Mouse (Mus musculus): ENCODE results near the gene Tusc2. TPM values are rescaled to one million over a fixed set of nuclear protein-coding genes. Genes with fewer than 3 reads are reported as not detected.

The Tusc2 gene
- polyA plus RNA-seq, 1 experiment from 2014 or later: 54.1 TPM

DNA sequence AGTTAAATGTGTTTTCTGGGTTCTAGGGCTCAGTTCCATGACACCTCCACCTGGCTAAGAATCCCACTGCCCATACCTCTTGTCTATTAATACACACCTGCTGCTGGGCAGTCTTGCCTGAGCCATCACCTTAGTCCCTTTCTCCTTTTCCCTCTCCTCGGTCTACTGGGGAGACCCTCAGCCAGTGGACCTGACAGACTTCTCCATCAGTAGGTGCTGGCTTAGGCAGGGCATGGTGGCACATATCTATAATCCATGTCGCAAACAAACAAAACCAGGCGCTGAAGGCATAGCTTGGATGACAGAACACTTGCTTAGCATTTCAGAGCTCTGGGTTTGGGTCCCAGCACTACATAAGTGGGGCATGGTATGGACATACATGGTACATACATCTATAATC lies 24.3 kb upstream of the Tusc2 start:
- peaks cover 40% of the 10 kb centered on the region for H3K4me1 ChIP-seq
- no peak overlapping the region for H3K4me2 ChIP-seq (replicated peaks)
- H3K27me3 ChIP-seq: no peaks in the 10 kb centered on the region
- no peak for ATAC-seq (ENCODE audit: insufficient number of reproducible peaks, insufficient read depth, low FRiP score, low TSS enrichment)
- 93% methylated on average over 3 of the region's 3 CpGs for WGBS
- H3K36me3 ChIP-seq: peaks cover 35% of the 10 kb centered on the region
- no peak overlapping the region for H3K27ac ChIP-seq
- no peak overlapping the region for H3K4me3 ChIP-seq
- H3K9me3 ChIP-seq: no peaks in the 10 kb centered on the region
- H3K9ac ChIP-seq: no peak overlapping the region

DNA sequence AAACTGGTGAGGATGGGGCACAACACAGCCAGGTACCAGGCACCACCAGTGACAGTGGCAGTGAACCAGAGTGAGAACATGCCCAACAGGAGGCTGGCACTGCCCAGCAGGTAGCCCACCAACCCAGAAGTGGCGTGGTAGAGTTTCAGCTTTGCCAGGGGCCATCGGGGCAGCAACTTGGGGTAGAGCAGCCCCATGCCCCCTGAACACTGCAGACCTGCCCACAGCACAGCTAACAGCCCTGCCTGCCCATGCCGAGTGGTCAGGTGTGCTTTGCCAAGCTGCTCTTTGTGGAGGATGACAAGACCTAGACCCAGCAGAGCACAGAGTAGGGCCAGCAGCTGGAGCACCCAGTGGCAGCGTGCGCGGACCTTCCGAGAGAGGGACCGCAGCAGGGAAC lies 23.1 kb upstream of the Tusc2 start:
- no peak for ATAC-seq (ENCODE audit: insufficient number of reproducible peaks, insufficient read depth, low FRiP score, low TSS enrichment)
- Histone ChIP-seq H3K36me3 (peaks cover 46% of the 10 kb centered on the region), H3K27ac (no peak overlapping the region), H3K9ac (no peak overlapping the region), H3K4me3 (no peak overlapping the region), H3K4me2 (replicated peaks) (no peak overlapping the region), H3K9me3 (no peaks in the 10 kb centered on the region), H3K27me3 (no peaks in the 10 kb centered on the region), H3K4me1 (peaks cover 39% of the 10 kb centered on the region)
- WGBS: 92% methylated on average over 8 of the region's 8 CpGs

DNA sequence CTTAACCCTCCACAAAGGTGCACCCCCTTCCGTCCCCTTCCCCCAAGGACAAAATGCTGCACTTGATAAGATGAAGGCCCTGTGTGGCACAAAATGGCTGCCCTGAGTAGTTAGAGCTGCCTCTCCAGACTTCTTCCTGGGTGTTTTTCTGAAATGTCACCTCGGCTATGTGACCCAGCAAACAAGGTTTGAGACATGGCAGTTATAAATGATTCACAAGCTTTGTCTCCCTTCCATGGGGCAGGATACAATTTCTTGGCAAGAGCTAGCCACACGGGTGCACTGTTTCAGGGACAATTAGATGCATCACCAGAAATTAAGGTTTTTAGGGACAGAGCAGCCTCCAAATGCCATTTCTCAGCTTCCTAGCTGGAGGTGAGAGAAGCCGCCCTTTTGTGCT lies 22.6 kb upstream of the Tusc2 start:
- Histone ChIP-seq H3K27ac (no peak overlapping the region), H3K27me3 (no peaks in the 10 kb centered on the region), H3K4me1 (peaks cover 34% of the 10 kb centered on the region), H3K4me2 (replicated peaks) (no peak overlapping the region), H3K9ac (no peak overlapping the region), H3K9me3 (no peaks in the 10 kb centered on the region), H3K4me3 (no peak overlapping the region), H3K36me3 (peaks cover 51% of the 10 kb centered on the region)
- 72% methylated on average over 4 of the region's 4 CpGs for WGBS
- no peak for ATAC-seq (ENCODE audit: insufficient number of reproducible peaks, insufficient read depth, low FRiP score, low TSS enrichment)

DNA sequence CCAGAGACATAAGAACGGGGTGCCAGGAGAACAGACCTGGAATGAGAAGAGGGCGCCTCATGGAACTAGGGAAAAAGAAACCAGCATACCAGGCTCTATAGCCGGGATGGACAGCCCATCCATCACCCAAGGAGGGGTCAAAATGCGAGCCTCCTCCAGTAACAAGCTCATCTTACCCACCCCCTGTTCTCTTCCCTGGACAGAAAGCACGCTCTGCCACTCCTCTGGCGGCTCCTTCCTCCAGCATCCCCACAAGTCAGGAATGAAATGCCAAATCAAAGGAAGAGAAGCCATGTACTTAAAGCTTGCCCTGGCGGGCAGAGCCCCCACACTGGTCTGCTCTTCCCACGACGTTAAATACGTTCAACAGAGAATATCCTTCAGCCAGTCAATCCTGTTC lies 22.1 kb upstream of the Tusc2 start:
- Histone ChIP-seq H3K36me3 (peaks cover 51% of the 10 kb centered on the region), H3K9me3 (no peaks in the 10 kb centered on the region), H3K9ac (peak overlapping the region; percentile 38; the same call in 1 of the 2 replicates), H3K4me3 (peak overlapping the region; percentile 50), H3K4me2 (replicated peaks) (peak overlapping the region; percentile 80), H3K4me1 (peaks cover 28% of the 10 kb centered on the region), H3K27me3 (no peaks in the 10 kb centered on the region), H3K27ac (no peak overlapping the region)
- 40% methylated on average over 10 of the region's 10 CpGs for WGBS
- ATAC-seq (ENCODE audit: insufficient number of reproducible peaks, insufficient read depth, low FRiP score, low TSS enrichment): no peak

DNA sequence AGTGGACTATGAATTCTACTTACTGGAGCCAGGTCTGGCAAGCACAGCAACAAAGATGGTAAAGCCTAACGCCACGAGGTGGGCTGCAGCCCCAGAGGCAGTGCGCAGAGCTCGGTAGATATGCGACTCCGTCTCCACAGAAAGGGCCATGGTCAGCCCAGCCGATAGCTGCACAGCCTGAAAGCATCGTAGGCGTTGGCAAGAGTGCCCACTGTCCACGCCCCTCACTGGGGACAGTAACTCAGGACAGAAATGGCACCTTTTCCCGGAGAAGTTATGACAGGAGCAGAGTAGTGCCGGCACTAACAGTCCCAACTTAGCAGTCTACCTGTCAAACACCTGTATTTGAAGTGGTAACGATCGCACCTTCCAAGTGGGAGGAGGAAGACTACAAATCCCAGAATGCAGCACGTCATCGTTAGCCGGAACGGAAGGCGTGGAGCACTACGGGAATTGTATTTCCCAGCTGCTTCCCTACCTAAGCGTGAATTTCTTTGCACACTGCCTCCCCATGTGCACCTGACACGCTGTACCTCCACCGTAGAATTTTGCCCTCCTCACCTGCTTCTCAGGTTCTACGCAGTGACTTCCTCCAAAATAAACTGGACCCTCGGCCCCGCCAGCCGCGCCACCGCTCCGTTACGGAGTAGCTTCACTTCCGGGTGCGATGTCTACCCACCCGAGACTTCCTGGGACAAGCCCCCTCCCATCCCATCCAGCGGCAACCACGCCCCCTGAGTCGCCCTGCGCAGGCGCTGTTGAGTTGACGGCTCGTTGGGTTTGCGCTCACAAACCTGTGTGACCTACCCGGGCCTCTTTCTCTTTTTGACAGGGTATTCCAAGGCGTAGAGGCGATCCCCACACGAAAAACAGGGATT lies 21.3 kb upstream of the Tusc2 start, which contains the start of the genes Cyb561d2 and Nprl2:
TSS of gene Cyb561d2 (minus strand) at position 720 of the 878 bp plus-strand sequence.
TSS of gene Nprl2 (plus strand) at position 753 of the 878 bp plus-strand sequence.
- 2% methylated on average over 46 of the region's 46 CpGs for WGBS
- Histone ChIP-seq H3K9ac (peak within 1 kb of the TSS; percentile 58), H3K27ac (0 out of 2 replicates have a peak within 1 kb of the TSS, but pooled peaks have one; percentile 52), H3K4me3 (peak within 1 kb of the TSS; percentile 50), H3K4me2 (replicated peaks) (peak within 1 kb of the TSS; percentile 80), H3K27me3 (no peaks in the 10 kb centered on the region), H3K36me3 (peaks cover 48% of the 10 kb centered on the region), H3K9me3 (no peaks in the 10 kb centered on the region), H3K4me1 (peaks cover 25% of the 10 kb centered on the region)
- ATAC-seq (ENCODE audit: insufficient number of reproducible peaks, insufficient read depth, low FRiP score, low TSS enrichment): peak; percentile 74

DNA sequence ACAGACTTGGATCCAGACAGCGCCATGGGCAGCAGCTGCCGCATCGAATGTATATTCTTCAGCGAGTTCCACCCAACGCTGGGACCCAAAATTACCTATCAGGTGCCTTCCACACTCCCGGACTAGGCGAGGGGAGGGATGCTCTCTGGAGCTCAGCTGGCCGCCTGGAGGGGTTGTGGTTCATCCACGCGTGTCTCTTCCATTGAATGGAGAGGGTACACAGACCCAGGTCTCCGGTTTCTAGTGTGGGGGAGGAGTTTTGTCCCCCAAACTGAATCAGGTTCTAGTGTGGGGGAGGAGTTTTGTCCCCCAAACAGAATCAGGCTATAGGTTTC lies 20.7 kb upstream of the Tusc2 start:
- H3K36me3 ChIP-seq: peaks cover 47% of the 10 kb centered on the region
- no peak for ATAC-seq (ENCODE audit: insufficient number of reproducible peaks, insufficient read depth, low FRiP score, low TSS enrichment)
- peak overlapping the region; percentile 58 for H3K9ac ChIP-seq
- H3K9me3 ChIP-seq: no peaks in the 10 kb centered on the region
- peak overlapping the region; percentile 80 for H3K4me2 ChIP-seq (replicated peaks)
- peak overlapping the region; percentile 50 for H3K4me3 ChIP-seq
- 0 out of 2 replicates have a peak overlapping the region, but pooled peaks have one; percentile 52 for H3K27ac ChIP-seq
- peaks cover 26% of the 10 kb centered on the region for H3K4me1 ChIP-seq
- no peaks in the 10 kb centered on the region for H3K27me3 ChIP-seq
- under 1% methylated on average over 11 of the region's 11 CpGs for WGBS

DNA sequence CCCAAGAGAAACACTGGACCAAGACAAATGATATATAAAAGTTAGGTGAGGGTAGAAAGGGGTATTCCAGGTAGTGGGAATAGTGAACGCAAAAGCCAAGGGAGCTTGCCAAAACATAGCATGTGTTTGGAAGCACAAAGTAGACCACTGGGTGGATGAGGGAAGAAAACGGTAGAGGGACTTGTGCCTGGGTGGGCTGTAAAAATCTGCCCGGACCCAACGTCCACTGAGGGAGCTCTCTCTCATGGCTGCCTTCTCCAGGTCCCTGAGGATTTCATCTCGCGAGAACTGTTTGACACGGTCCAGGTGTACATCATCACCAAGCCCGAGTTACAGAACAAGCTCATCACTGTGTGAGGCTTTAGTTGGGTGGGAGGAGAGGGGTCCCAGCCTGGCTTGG lies 20.3 kb upstream of the Tusc2 start:
- H3K27ac ChIP-seq: 0 out of 2 replicates have a peak overlapping the region, but pooled peaks have one; percentile 52
- peak overlapping the region; percentile 80 for H3K4me2 ChIP-seq (replicated peaks)
- no peak for ATAC-seq (ENCODE audit: insufficient number of reproducible peaks, insufficient read depth, low FRiP score, low TSS enrichment)
- peak overlapping the region; percentile 58 for H3K9ac ChIP-seq
- WGBS: 52% methylated on average over 8 of the region's 8 CpGs
- H3K4me1 ChIP-seq: peaks cover 30% of the 10 kb centered on the region
- H3K9me3 ChIP-seq: no peaks in the 10 kb centered on the region
- no peaks in the 10 kb centered on the region for H3K27me3 ChIP-seq
- H3K4me3 ChIP-seq: peak overlapping the region; percentile 50
- peaks cover 46% of the 10 kb centered on the region for H3K36me3 ChIP-seq

DNA sequence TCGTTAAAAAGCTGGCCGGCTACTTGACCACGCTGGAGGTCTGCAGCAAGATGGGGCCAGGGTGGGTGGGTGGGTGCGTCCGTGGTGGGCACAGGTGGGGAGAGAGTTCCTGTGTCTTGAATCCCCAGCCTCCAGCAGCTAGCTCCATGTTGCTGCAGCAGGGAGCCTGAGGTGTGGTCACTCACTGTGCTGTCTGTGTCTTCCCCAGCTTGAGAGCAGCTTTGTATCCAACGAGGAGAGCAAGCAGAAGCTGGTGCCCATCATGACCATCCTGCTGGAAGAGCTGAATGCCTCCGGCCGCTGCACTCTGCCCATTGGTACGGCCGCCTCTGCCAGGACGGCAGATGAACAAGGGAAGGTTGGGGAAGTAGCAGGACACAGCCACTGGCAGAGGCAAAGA lies 19.8 kb upstream of the Tusc2 start:
- H3K27ac ChIP-seq: no peak overlapping the region
- no peaks in the 10 kb centered on the region for H3K9me3 ChIP-seq
- WGBS: 86% methylated on average over 11 of the region's 11 CpGs
- H3K4me3 ChIP-seq: no peak overlapping the region
- peak overlapping the region; percentile 80 for H3K4me2 ChIP-seq (replicated peaks)
- ATAC-seq (ENCODE audit: insufficient number of reproducible peaks, insufficient read depth, low FRiP score, low TSS enrichment): no peak
- H3K36me3 ChIP-seq: peaks cover 40% of the 10 kb centered on the region
- peaks cover 30% of the 10 kb centered on the region for H3K4me1 ChIP-seq
- no peaks in the 10 kb centered on the region for H3K27me3 ChIP-seq
- no peak overlapping the region for H3K9ac ChIP-seq

DNA sequence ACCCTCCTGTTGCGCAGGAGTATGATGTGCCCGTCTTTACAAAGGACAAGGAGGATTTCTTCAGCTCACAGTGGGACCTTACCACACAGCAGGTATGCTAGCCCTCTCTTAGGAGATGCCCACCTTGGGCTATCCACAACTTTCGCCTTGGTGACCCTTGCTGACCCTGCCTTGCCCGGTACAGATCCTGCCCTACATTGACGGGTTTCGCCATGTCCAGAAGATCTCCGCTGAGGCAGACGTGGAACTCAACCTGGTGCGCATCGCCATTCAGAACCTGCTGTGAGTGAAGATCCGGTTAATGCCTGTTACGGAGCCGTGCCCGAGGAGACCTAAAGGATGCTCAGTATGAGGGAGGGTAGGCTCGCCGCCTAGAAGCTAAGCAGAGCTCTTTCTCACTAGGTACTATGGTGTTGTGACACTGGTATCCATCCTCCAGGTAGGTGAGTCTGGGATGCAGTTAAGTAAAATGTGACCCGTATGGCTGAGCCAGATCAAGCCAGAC lies 18.8 kb upstream of the Tusc2 start:
- Histone ChIP-seq H3K36me3 (peaks cover 31% of the 10 kb centered on the region), H3K27me3 (no peaks in the 10 kb centered on the region), H3K9me3 (no peaks in the 10 kb centered on the region), H3K4me2 (replicated peaks) (no peak overlapping the region), H3K27ac (no peak overlapping the region), H3K9ac (no peak overlapping the region), H3K4me1 (peaks cover 30% of the 10 kb centered on the region), H3K4me3 (no peak overlapping the region)
- 92% methylated on average over 17 of the region's 17 CpGs for WGBS
- no peak for ATAC-seq (ENCODE audit: insufficient number of reproducible peaks, insufficient read depth, low FRiP score, low TSS enrichment)

DNA sequence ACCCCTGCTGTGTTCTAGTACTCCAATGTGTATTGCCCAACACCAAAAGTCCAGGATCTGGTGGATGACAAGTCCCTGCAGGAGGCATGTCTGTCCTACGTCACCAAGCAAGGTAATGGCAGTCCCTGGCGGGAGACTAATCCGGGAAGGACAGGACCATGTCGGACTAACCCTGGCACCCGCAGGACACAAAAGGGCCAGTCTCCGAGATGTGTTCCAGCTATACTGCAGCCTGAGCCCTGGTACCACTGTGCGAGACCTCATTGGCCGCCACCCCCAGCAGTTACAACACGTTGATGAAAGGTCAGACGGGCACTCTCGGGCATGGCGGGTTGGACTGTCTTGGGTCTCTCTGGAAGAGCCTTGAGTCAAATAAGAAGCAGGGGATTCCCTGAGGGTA lies 18.3 kb upstream of the Tusc2 start:
- H3K27ac ChIP-seq: no peak overlapping the region
- ATAC-seq (ENCODE audit: insufficient number of reproducible peaks, insufficient read depth, low FRiP score, low TSS enrichment): no peak
- H3K36me3 ChIP-seq: peaks cover 26% of the 10 kb centered on the region
- H3K27me3 ChIP-seq: 0 out of 2 replicates have a peak, but pooled peaks cover 3% of the 10 kb centered on the region
- no peak overlapping the region for H3K4me3 ChIP-seq
- H3K4me1 ChIP-seq: peaks cover 30% of the 10 kb centered on the region
- 93% methylated on average over 12 of the region's 12 CpGs for WGBS
- H3K4me2 ChIP-seq (replicated peaks): no peak overlapping the region
- no peak overlapping the region for H3K9ac ChIP-seq
- no peaks in the 10 kb centered on the region for H3K9me3 ChIP-seq

DNA sequence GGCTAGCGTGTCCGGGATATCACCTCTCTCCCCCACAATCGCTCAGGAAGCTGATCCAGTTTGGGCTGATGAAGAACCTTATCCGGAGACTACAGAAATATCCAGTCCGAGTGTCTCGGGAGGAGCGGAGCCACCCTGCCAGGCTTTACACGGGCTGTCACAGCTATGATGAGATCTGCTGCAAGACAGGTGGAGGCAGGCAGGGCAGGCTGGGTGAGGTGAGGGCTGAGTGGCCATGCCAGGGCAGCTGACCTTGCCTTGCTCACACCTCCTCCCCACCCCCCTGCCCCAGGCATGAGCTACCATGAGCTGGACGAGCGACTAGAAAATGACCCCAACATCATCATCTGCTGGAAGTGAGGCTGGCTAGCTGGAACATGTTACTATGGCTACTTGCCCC lies 17.9 kb upstream of the Tusc2 start:
- Histone ChIP-seq H3K27ac (no peak overlapping the region), H3K4me3 (no peak overlapping the region), H3K4me1 (peaks cover 30% of the 10 kb centered on the region), H3K36me3 (peaks cover 21% of the 10 kb centered on the region), H3K4me2 (replicated peaks) (no peak overlapping the region), H3K9ac (no peak overlapping the region), H3K27me3 (0 out of 2 replicates have a peak, but pooled peaks cover 6% of the 10 kb centered on the region), H3K9me3 (no peaks in the 10 kb centered on the region)
- 85% methylated on average over 10 of the region's 10 CpGs for WGBS
- no peak for ATAC-seq (ENCODE audit: insufficient number of reproducible peaks, insufficient read depth, low FRiP score, low TSS enrichment)

DNA sequence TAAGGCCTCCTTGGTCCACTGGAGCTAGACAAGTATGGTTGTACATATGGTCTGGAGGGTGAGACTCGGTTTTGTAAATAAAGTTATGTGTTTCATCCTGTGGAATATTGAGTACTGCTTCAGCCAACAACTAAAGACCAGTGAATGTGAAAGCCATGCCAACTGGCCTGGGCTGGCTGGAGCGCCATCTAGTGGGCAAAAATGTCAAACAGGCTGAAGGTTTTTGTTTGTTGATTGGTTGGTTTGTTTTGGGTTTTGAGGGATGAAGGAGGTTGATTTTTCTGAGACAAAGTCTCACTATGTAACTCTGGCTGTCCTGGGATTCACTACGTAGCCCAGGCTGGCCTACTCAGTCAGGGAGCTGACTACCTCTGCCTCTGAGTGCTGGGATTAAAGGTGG lies 17.5 kb upstream of the Tusc2 start:
- Histone ChIP-seq H3K9ac (no peak overlapping the region), H3K36me3 (peaks cover 20% of the 10 kb centered on the region), H3K9me3 (no peaks in the 10 kb centered on the region), H3K4me2 (replicated peaks) (no peak overlapping the region), H3K4me3 (no peak overlapping the region), H3K27me3 (peaks cover 10% of the 10 kb centered on the region; the same call in 1 of the 2 replicates), H3K4me1 (peaks cover 32% of the 10 kb centered on the region), H3K27ac (no peak overlapping the region)
- no peak for ATAC-seq (ENCODE audit: insufficient number of reproducible peaks, insufficient read depth, low FRiP score, low TSS enrichment)
- whole genome bisulfite sequencing: 12% methylated on average over 3 of the region's 3 CpGs

All from embryonic facial prominence, embryonic 12.5 days (tissue).